Comparison of ENCODE assay signal across 20 mouse cellular contexts in genomic region chr8:6374712-6375111, GRCm38 (mm10).
DNase-seq lines count a peak whose midpoint lies in the region; ATAC-seq and TF ChIP-seq lines count a peak whose summit lies in the region.
"Had no signal": no experiment of that assay in that cellular context is flagged by ENCODE, and none has a peak within 500 bp of the region (broad histone marks: within the 10 kb centered on the region; RNA-seq: fewer than 3 reads in every experiment).

No protein-coding gene starts in this region.

- peak overlapping the region; percentile 4; the same call in 1 of the 2 replicates for H3K27ac ChIP-seq in left cerebral cortex, adult 2 months

- TF ChIP-seq CTCF in left cerebral cortex, adult 2 months (IDR thresholded peaks at IDR 0.05) = no peak
- TF ChIP-seq CTCF in lung, adult 2 months (IDR thresholded peaks at IDR 0.05; ENCODE audit: insufficient read depth, low read length) = no peak

- intact Hi-C loops in left cerebral cortex, adult 2 months (cut with DNase I) = loop anchor here (5.0 kb wide), 1 partner anchor 193 kb away; no protein-coding TSS in a partner anchor
- intact Hi-C loops in left cerebral cortex, postnatal 10 days (cut with DNase I) = no loop called here

- no peak for TF ChIP-seq POLR2A in lung, adult 2 months (IDR thresholded peaks at IDR 0.05; ENCODE audit: borderline replicate concordance, extremely low read depth, low read depth, low read length)

- 50% methylated on average over 3 of the region's 3 CpGs for WGBS in lung, adult 2 months

- no peak for DNase-seq in frontal cortex, postnatal 25 days (ENCODE audit: low spot score in 2 of 2)
- DNase-seq in left cerebral cortex, adult 2 months (ENCODE audit: extremely low spot score in 1 of 2, low spot score in 2 of 2) = no peak
- DNase-seq in left cerebral cortex, postnatal 10 days (ENCODE audit: extremely low spot score in 1 of 2, low spot score in 2 of 2) = no peak
- peak; percentile 63 for DNase-seq in brain, adult 2 months (ENCODE audit: low read depth, low spot score)
- no peak for DNase-seq in lung, adult 2 months
- DNase-seq: adrenal gland, adult 2 months; adrenal gland, adult 8-10 months; adrenal gland, postnatal 10 days; adrenal gland, postnatal 14 days; adrenal gland, postnatal 25 days; adrenal gland, postnatal 36 days; B cell, adult 2 months; cerebellum, adult 11 months; cerebellum, adult 11-12 months; cerebellum, adult 18-20 months; cerebellum, adult 2 months had no signal

- no peak overlapping the region for H3K4me3 ChIP-seq in left cerebral cortex, adult 2 months
- no peak overlapping the region for H3K4me3 ChIP-seq in lung, adult 2 months (replicated peaks; ENCODE audit: extremely low read depth, low read depth, low read length)

- peak; percentile 66 for ATAC-seq in frontal cortex, adult (ENCODE audit: low TSS enrichment)
- ATAC-seq: activated CD4-positive, CD25-positive, alpha-beta regulatory T cell, adult 4 months; CD4-positive, CD25-positive, alpha-beta regulatory T cell, adult 4 months; Patski had no signal

- H3K4me1 ChIP-seq in lung, adult 2 months (ENCODE audit: control insufficient read depth, insufficient read depth, low read length) = no peaks in the 10 kb centered on the region
